Mouse (Mus musculus): ENCODE data around the gene Olfr114. TPM values are rescaled to one million over a fixed set of nuclear protein-coding genes. Genes with fewer than 3 reads are reported as not detected.

Gene Olfr114
- not detected for total RNA-seq (2021)
- long read RNA-seq: 0 reads

GRCm38 (mm10) chr17:37592643-37593042 lies at the start of gene Olfr114:
Gene Olfr114 (minus strand): TSS chr17:37592743.
- no peak for DNase-seq (ENCODE audit: low spot score in 2 of 2)

- DNase-seq (ENCODE audit: low spot score in 2 of 2): no peak
Observed at GRCm38 (mm10) chr17:37627009-37627408, 34.5 kb upstream of the Olfr114 start, which contains the start of the genes Olfr115 and Olfr116. Gene Olfr115 (minus strand): TSS chr17:37627109. Gene Olfr116 (minus strand): TSS chr17:37627199.

- DNase-seq (ENCODE audit: low spot score in 2 of 2): no peak
Observed at GRCm38 (mm10) chr17:37577563-37577962, 15.0 kb downstream of the Olfr114 start, which contains the start of gene Olfr113. Gene Olfr113 (minus strand): TSS chr17:37577663.

- DNase-seq (ENCODE audit: low spot score in 2 of 2): no peak
Observed at GRCm38 (mm10) chr17:37569351-37569750, 23.2 kb downstream of the Olfr114 start, which contains the start of gene Olfr112. Gene Olfr112 (minus strand): TSS chr17:37569451.

- no peak for DNase-seq (ENCODE audit: low spot score in 2 of 2)
Observed at GRCm38 (mm10) chr17:37558913-37559615, 33.5 kb downstream of the Olfr114 start.

GRCm38 (mm10) chr17:37543800-37544435 lies 48.6 kb downstream of the Olfr114 start:
- DNase-seq (ENCODE audit: low spot score in 2 of 2): no peak

- no peak for DNase-seq (ENCODE audit: low spot score in 2 of 2)
Observed at GRCm38 (mm10) chr17:37541454-37542119, 51.0 kb downstream of the Olfr114 start.

Other genes with a start within 250 kb of the Olfr114 start
- gene Olfr104-ps, start 233.2 kb downstream of the Olfr114 start, total RNA-seq (2021): not detected
- not detected for gene Olfr105-ps, start 213.7 kb downstream of the Olfr114 start, total RNA-seq (2021)
- gene Olfr106-ps, start 202.3 kb downstream of the Olfr114 start, total RNA-seq (2021): not detected
- gene Olfr107, start 193.5 kb downstream of the Olfr114 start, total RNA-seq (2021): not detected
- gene Olfr108, start 147.3 kb downstream of the Olfr114 start, total RNA-seq (2021): not detected
- not detected for gene Olfr109, start 133.8 kb downstream of the Olfr114 start, total RNA-seq (2021)
- gene H2-M2, start 109.2 kb downstream of the Olfr114 start, total RNA-seq (2021): not detected
- gene Olfr110, start 100.3 kb downstream of the Olfr114 start, total RNA-seq (2021): not detected
- not detected for gene Olfr111, start 84.7 kb downstream of the Olfr114 start, total RNA-seq (2021)
- not detected for gene Olfr112, start 23.3 kb downstream of the Olfr114 start, total RNA-seq (2021)
- not detected for gene Olfr113, start 15.1 kb downstream of the Olfr114 start, total RNA-seq (2021)
- not detected for gene Olfr115, start 34.4 kb upstream of the Olfr114 start, total RNA-seq (2021)
- gene Olfr116, start 34.5 kb upstream of the Olfr114 start, total RNA-seq (2021): not detected
- gene Olfr117, start 71.0 kb upstream of the Olfr114 start, total RNA-seq (2021): not detected
- gene Olfr118, start 74.2 kb upstream of the Olfr114 start, total RNA-seq (2021): not detected
- gene Olfr119, start 103.8 kb upstream of the Olfr114 start, total RNA-seq (2021): not detected
- gene Olfr120, start 129.1 kb upstream of the Olfr114 start, total RNA-seq (2021): not detected
- gene Olfr121, start 156.1 kb upstream of the Olfr114 start, total RNA-seq (2021): not detected
- gene Olfr122, start 175.9 kb upstream of the Olfr114 start, total RNA-seq (2021): not detected
- not detected for gene Olfr123, start 200.8 kb upstream of the Olfr114 start, total RNA-seq (2021)
- gene Olfr124, start 207.1 kb upstream of the Olfr114 start, total RNA-seq (2021): not detected
- gene Olfr125, start 240.2 kb upstream of the Olfr114 start, total RNA-seq (2021): not detected